Mouse (Mus musculus) limb, embryonic 15.5 days (tissue): ENCODE results near the gene Gm44805. TPM values are rescaled to one million over a fixed set of nuclear protein-coding genes. Genes with fewer than 3 reads are reported as not detected.

Experiments
- ATAC-seq: fragments of 200-750 bp; cut with Nextera tagmentation; 2 replicates; pipeline ENCODE4 v1.8.0; 2017; ENCODE audit warnings: low read depth, moderate TSS enrichment; ENCODE audit not compliant: insufficient number of reproducible peaks, low FRiP score, low TSS enrichment
- H3K27ac ChIP-seq: fragments of 300-500 bp; sonication (generic); 2 replicates; pipeline ENCODE4 v1.5.1; 2015; ENCODE audit warnings: moderate library complexity, mild to moderate bottlenecking, inconsistent platforms
- H3K27me3 ChIP-seq: fragments of 300-500 bp; sonication (generic); 2 replicates; pipeline ENCODE4 v1.6.1; 2015; ENCODE audit warnings: inconsistent platforms
- H3K36me3 ChIP-seq: fragments of 300-500 bp; sonication (generic); 2 replicates; pipeline ENCODE4 v1.6.1; 2015; ENCODE audit warnings: inconsistent platforms
- H3K4me1 ChIP-seq: fragments of 300-500 bp; sonication (generic); 2 replicates; pipeline ENCODE4 v1.6.1; 2015; ENCODE audit warnings: inconsistent platforms
- H3K4me2 ChIP-seq: fragments of 300-500 bp; sonication (generic); 2 replicates; pipeline ENCODE4 v1.6.1; 2015; ENCODE audit warnings: mild to moderate bottlenecking, inconsistent platforms
- H3K4me3 ChIP-seq: fragments of 300-500 bp; sonication (generic); 2 replicates; pipeline ENCODE4 v1.5.1; 2015; ENCODE audit warnings: mild to moderate bottlenecking, inconsistent platforms
- H3K9ac ChIP-seq: fragments of 300-500 bp; sonication (generic); 2 replicates; pipeline ENCODE4 v1.6.1; 2015; ENCODE audit warnings: inconsistent platforms
- H3K9me3 ChIP-seq: fragments of 300-500 bp; sonication (generic); 2 replicates; pipeline ENCODE4 v1.6.1; 2016; ENCODE audit warnings: inconsistent platforms
- WGBS: fragments of 180-500 bp; shearing (Covaris S2); methylation state at CpG from one replicate; pipeline ENCODE4 v1.1.7; 2015; 5-methylcytosine and 5-hydroxymethylcytosine counted together
- polyA plus RNA-seq: library from polyadenylated mRNA; unstranded; fragments of >200 nt; fragmentation: Nextera tagmentation; extraction: Ambion mirVana; gene quantifications from 2 replicates; pipeline ENCODE4 v1.2.1, GENCODE M21; 2015

Gm44805 gene
- not detected in 2 replicates for polyA plus RNA-seq

DNA sequence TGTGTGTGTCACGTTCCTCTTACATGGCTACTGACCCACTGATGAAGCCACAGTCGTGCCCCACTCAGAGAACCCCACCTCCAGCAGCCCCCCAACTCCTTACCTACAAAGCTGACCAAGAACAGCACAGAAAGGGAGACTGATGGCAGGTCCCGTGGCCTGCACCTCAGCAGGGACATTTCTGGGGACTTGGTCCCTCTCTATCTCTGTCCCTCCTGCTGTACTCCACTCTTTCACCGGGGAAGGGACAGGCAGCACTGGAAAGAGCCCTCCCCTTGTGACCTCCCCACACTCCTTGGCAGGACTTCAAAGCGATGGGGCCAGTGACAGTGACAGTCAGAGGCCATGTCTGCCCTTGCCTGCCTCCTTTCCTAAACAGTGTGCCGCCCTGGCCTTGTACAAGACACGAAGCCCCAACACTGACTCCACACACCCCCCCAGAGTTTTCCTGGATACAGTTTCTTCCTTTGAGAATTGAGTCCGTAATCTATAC, at the start of gene Gm44805, which contains the start of gene Apoc4:
Gm44805 (minus strand) TSS at position 222 of the 493 bp plus-strand sequence.
Apoc4 (minus strand) TSS at position 278 of the 493 bp plus-strand sequence.
- no peak within 1 kb of the TSS for H3K4me3 ChIP-seq
- no peaks in the 10 kb centered on the region for H3K27me3 ChIP-seq
- no peaks in the 10 kb centered on the region for H3K36me3 ChIP-seq
- no peaks in the 10 kb centered on the region for H3K4me1 ChIP-seq
- H3K4me2 ChIP-seq = no peak within 1 kb of the TSS
- ATAC-seq = no peak
- no peaks in the 10 kb centered on the region for H3K9me3 ChIP-seq
- WGBS = 59% methylated on average over 8 of the region's 8 CpGs
- no peak within 1 kb of the TSS for H3K9ac ChIP-seq
- no peak within 1 kb of the TSS for H3K27ac ChIP-seq

DNA sequence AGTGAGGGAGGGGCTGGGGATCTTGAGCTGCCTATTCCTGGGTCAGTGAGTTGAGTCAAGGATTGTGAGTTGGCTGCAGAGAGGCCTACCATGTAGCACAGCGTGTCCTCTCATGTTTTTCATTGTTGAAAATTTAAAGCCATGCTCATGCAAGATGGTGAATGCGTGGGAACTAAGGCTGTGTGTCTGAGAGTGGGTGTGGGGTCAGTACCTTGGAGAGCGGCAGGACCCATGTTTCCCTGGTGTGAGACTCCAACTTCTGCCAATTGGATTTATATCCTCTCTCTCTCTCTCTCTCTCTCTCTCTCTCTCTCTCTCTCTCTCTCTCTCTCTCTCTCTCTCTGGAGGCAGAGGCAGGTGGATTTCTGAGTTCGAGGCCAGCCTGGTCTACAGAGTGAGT, 45.3 kb upstream of the Gm44805 start:
- Histone ChIP-seq H3K27me3 (no peaks in the 10 kb centered on the region), H3K4me2 (no peak overlapping the region), H3K27ac (no peak overlapping the region), H3K9ac (no peak overlapping the region), H3K9me3 (peaks cover 2% of the 10 kb centered on the region; the same call in 1 of the 2 replicates), H3K36me3 (peaks cover 94% of the 10 kb centered on the region), H3K4me1 (no peaks in the 10 kb centered on the region), H3K4me3 (no peak overlapping the region)
- 90% methylated on average over 4 of the region's 4 CpGs for WGBS
- no peak for ATAC-seq

DNA sequence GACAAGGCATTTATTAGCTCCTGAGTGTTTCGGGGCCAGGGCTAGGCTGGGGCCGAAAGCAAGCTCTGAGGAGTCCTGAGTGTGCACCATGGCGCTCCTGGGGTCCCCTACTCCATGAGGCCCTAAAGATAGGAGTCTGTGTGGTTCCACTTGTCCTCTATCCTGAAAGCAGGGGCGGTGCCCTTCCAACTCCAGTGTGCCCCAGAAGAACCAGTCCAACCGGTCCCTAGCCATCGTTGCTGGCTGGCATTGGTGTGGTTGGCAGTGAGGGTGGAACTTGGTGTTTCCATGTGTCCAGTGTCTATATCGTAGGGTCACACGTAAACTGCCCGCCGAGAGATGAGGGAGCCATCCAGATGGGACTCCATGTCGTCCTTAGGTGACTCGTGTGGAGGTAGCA, 42.9 kb upstream of the Gm44805 start:
- peaks cover 14% of the 10 kb centered on the region; the same call in 1 of the 2 replicates for H3K9me3 ChIP-seq
- H3K4me1 ChIP-seq = no peaks in the 10 kb centered on the region
- H3K27ac ChIP-seq = no peak overlapping the region
- peaks cover 94% of the 10 kb centered on the region for H3K36me3 ChIP-seq
- H3K4me2 ChIP-seq = no peak overlapping the region
- WGBS = 89% methylated on average over 12 of the region's 12 CpGs
- no peak overlapping the region for H3K9ac ChIP-seq
- H3K4me3 ChIP-seq = no peak overlapping the region
- H3K27me3 ChIP-seq = no peaks in the 10 kb centered on the region
- ATAC-seq = no peak

DNA sequence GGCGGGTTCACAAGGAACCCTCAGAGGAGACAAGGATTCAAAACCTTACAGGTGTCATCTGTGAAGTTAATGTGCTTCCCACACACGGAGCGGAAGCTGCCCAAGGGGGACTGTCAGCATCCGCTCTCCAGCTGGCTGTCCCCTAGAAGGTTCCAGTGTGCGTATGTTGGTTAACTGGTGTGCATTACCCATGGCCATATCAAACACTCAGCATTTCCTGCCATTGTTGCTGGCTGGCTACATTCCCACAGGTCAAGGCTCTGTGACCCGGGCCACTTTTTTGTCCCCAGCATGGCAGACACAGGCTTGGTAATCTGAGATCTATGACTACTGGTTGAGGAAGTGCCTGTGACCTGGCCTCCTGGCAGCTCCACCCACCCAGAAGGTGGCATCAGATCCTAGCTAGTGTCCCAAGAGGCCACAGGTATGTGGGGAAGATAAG, 41.6 kb upstream of the Gm44805 start:
- no peaks in the 10 kb centered on the region for H3K4me1 ChIP-seq
- no peaks in the 10 kb centered on the region for H3K27me3 ChIP-seq
- no peak overlapping the region for H3K9ac ChIP-seq
- H3K27ac ChIP-seq = no peak overlapping the region
- peaks cover 14% of the 10 kb centered on the region; the same call in 1 of the 2 replicates for H3K9me3 ChIP-seq
- no peak for ATAC-seq
- no peak overlapping the region for H3K4me3 ChIP-seq
- 90% methylated on average over 6 of the region's 6 CpGs for WGBS
- H3K4me2 ChIP-seq = no peak overlapping the region
- peaks cover 84% of the 10 kb centered on the region for H3K36me3 ChIP-seq

DNA sequence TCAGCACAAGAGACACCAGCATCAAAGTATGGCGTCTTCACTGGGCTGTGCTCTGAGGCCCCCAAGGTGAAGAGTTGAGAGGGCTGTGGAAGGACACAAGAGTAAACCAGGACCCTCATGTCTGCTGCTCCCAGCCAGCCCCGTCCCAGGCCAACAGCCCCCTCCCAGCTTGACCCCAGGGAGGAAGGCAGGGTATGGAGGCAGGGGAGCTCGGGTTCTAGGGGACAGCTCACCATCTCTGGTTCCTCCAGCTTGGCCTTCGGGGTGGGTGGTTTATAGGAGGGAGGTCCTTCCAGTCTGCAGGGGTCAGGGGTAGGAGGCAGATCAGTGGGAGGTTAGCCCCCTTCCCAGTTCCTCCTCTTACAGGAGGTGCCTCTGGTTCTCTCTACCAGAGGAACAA, 38.0 kb upstream of the Gm44805 start:
- no peak overlapping the region for H3K4me3 ChIP-seq
- peaks cover 62% of the 10 kb centered on the region for H3K36me3 ChIP-seq

DNA sequence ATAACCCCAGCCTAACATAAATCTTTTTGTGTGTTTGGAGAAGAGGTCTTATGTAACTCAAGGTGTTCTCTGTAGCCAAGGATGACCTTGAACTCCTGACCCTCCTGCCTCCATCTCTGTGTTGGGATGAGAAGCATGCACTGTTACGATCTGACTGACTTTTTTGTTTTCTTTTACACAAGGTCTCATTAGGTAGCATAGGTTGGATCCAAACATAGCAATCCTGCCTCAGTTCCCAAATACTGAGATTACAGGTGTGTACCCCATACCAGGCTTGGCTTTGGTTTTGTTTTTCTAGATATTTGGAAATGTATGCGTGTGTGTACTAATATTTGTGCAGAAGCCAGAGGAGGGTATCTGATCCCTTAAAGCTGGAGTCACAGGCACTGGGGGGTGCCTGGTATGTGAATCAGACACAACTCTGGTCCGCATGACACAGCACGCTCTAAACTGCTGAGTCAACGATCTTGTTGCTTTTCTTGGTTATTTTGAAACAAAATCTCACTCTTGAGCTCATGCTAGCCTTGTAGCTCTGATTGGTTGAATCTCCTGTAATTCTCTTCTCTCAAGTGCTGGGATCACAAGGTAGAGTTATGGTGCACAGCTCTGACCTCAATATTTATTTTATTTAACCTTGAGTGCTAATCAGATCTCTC, 37.2 kb upstream of the Gm44805 start:
- Histone ChIP-seq H3K4me2 (no peak overlapping the region), H3K27me3 (no peaks in the 10 kb centered on the region), H3K9ac (no peak overlapping the region), H3K4me3 (no peak overlapping the region), H3K27ac (no peak overlapping the region), H3K9me3 (peaks cover 14% of the 10 kb centered on the region; the same call in 1 of the 2 replicates), H3K4me1 (peaks cover 23% of the 10 kb centered on the region), H3K36me3 (peaks cover 59% of the 10 kb centered on the region)
- ATAC-seq = no peak
- WGBS = 92% methylated on average over 5 of the region's 5 CpGs

More for the DNA sequence above, 38.0 kb upstream of the Gm44805 start:
- H3K27ac ChIP-seq = no peak overlapping the region
- peaks cover 15% of the 10 kb centered on the region for H3K4me1 ChIP-seq
- no peak overlapping the region for H3K4me2 ChIP-seq
- H3K27me3 ChIP-seq = no peaks in the 10 kb centered on the region
- H3K9me3 ChIP-seq = peaks cover 14% of the 10 kb centered on the region; the same call in 1 of the 2 replicates
- 91% methylated on average over 4 of the region's 4 CpGs for WGBS
- ATAC-seq = no peak
- H3K9ac ChIP-seq = no peak overlapping the region

DNA sequence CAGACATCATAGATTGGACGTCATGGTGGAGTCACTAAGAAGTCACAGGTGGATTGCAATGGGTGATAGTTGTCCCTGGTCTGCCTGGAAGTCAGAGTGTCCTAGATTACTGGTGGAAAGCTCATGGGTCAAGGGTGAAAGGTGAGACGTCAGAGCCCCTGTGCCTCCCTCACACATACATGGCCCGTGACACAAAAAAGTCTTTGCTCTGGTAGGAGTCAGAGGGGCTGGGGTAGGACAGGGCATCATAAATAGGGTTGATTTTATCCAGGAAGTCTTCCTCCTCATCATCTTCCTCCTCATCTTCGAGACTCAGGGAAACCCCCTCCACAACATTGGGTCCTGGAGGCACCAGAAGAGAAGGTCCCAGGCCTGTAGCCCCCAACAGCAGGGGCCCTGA, 36.1 kb upstream of the Gm44805 start:
- Histone ChIP-seq H3K4me2 (no peak overlapping the region), H3K27ac (no peak overlapping the region), H3K27me3 (no peaks in the 10 kb centered on the region), H3K4me3 (no peak overlapping the region), H3K36me3 (peaks cover 57% of the 10 kb centered on the region), H3K4me1 (peaks cover 24% of the 10 kb centered on the region), H3K9me3 (peaks cover 14% of the 10 kb centered on the region; the same call in 1 of the 2 replicates), H3K9ac (no peak overlapping the region)
- ATAC-seq = no peak
- 88% methylated on average over 4 of the region's 4 CpGs for WGBS

DNA sequence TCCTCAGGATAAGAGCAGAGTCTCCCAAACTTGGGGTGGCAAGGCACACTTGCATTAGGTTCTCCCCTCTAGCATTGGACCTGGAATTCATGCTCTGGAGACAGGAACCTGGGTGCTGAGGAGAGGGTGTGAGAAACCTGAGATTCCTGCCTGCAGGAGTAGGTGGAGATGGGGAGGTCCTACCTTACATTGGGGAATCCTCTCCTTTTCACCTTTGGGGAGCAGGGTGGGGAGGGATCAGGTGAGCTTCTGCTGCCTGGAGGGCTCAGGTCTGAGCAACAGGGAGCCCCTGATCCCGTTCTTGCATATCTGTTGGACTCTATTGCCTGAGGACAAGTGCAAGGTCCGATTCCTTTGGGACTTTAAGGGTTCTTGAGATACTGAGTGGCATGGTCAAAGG, 35.6 kb upstream of the Gm44805 start:
- no peaks in the 10 kb centered on the region for H3K27me3 ChIP-seq

DNA sequence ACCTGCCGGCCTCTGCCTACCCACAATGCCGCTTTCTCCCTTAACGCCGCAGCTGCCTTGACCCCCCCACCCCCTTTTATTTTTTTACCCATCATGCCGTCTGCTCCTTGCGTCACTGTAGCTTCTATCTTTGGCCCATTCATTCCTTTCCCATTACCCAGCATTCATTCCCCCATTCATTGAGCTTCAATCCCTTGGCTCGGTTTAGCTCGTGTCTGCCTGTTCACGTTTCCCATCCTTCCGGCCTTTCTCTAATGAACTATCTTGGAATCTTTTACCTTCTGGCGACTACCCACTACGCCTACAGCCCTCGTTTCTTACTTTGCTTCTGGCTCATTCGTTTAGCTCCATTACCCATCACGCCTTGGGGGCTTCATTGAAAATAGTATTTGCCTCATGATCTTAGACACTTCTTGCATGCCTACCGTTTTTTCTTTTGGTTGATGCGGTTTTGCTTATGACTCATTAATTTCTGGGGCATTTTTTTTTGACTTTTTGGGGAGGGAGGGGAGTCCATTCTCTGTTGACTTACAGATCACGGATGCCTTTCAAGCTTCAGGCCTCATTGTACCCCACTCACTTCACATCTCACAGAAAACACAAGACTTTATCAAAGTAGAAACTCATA, 34.9 kb upstream of the Gm44805 start:
- Histone ChIP-seq H3K36me3 (peaks cover 58% of the 10 kb centered on the region), H3K9me3 (peaks cover 8% of the 10 kb centered on the region; the same call in 1 of the 2 replicates), H3K27me3 (no peaks in the 10 kb centered on the region), H3K9ac (peak overlapping the region; percentile 28; the same call in 1 of the 2 replicates), H3K4me1 (peaks cover 24% of the 10 kb centered on the region), H3K27ac (peak overlapping the region; percentile 85), H3K4me2 (peak overlapping the region; percentile 68), H3K4me3 (peak overlapping the region; percentile 100)
- 5% methylated on average over 18 of the region's 18 CpGs for WGBS
- ATAC-seq = no peak

More for the DNA sequence above, 35.6 kb upstream of the Gm44805 start:
- H3K9me3 ChIP-seq = peaks cover 14% of the 10 kb centered on the region; the same call in 1 of the 2 replicates
- H3K27ac ChIP-seq = peak overlapping the region; percentile 85; the same call in 1 of the 2 replicates
- H3K36me3 ChIP-seq = peaks cover 58% of the 10 kb centered on the region
- peaks cover 24% of the 10 kb centered on the region for H3K4me1 ChIP-seq
- no peak for ATAC-seq
- H3K9ac ChIP-seq = no peak overlapping the region
- H3K4me3 ChIP-seq = no peak overlapping the region; the same call in 1 of the 2 replicates
- WGBS = 74% methylated on average over 2 of the region's 2 CpGs
- H3K4me2 ChIP-seq = peak overlapping the region; percentile 68

DNA sequence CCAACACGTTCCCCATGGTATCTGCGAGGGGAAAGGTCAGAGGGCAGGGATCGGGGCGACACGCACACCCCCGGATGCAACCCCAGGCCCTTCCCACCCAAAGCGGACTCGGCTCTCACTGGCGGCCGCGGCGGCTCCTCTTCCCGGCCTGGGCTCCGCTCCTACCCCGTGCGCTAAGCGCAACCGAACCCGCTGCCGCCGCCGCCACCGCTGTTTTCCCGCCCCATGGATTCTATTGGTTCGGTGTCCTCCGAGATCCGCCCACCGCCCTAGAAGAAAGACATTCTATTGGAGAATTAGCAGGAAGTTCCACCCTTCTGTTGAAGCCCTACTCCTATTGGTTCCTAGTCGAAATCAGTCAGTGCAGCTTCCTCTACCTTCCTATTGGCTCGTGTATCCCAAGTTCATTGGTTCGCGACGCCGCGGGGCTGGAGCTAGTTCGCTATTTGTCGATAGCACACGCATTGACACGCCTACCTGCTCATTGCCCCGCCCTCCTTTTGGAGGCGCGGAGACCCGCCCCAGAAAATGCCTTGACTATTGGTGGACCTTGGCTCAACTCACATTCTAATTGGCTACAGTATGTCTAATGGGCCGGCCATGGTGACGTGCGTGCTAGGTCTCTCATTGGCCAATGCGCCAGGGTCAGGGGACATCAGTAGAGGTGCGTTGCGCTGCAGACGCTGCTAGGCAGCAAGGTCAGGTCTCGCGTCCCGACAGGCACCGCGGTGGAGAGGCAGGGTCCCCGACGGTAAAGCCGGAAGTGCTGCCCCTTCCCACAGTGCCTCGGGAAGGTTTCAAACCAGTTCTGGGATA, 34.2 kb upstream of the Gm44805 start, which contains the start of gene Tomm40:
Tomm40 (minus strand) TSS at position 200 of the 816 bp plus-strand sequence.
- Histone ChIP-seq H3K4me2 (peak within 1 kb of the TSS; percentile 87), H3K27ac (peak within 1 kb of the TSS; percentile 85), H3K4me1 (peaks cover 24% of the 10 kb centered on the region), H3K9me3 (0 out of 2 replicates have a peak, but pooled peaks cover under 1% of the 10 kb centered on the region), H3K36me3 (peaks cover 56% of the 10 kb centered on the region), H3K9ac (peak within 1 kb of the TSS; percentile 95), H3K4me3 (peak within 1 kb of the TSS; percentile 100), H3K27me3 (no peaks in the 10 kb centered on the region)
- ATAC-seq = peak; percentile 99
- under 1% methylated on average over 59 of the region's 59 CpGs for WGBS

DNA sequence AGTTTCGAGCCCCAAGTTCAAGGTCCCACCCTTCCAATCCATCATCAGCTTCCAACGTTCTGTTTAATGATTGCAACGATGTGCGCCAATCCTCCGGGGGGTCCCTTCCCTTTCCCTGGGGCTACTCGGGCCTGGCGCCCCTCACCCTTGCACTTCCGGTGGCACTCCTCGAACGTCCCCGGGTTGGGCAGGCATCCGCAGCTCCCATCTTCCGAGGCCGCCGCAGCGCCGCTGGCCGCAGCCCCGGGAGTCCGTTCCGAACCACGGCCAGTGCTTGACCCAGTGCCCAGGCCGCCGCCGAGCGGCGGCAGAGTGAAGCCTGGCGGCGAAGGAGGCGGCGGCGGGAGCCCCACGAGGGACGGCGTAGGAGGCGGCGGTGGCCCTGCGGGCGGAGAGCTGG, 33.6 kb upstream of the Gm44805 start:
- H3K4me1 ChIP-seq = peaks cover 24% of the 10 kb centered on the region
- peak overlapping the region; percentile 100 for H3K4me3 ChIP-seq
- peak overlapping the region; percentile 62 for H3K27ac ChIP-seq
- under 1% methylated on average over 39 of the region's 39 CpGs for WGBS
- peaks cover 54% of the 10 kb centered on the region for H3K36me3 ChIP-seq
- H3K4me2 ChIP-seq = peak overlapping the region; percentile 87
- H3K9me3 ChIP-seq = no peaks in the 10 kb centered on the region
- H3K27me3 ChIP-seq = no peaks in the 10 kb centered on the region
- ATAC-seq = no peak
- peak overlapping the region; percentile 95 for H3K9ac ChIP-seq
